Mouse (Mus musculus): ENCODE data around the gene AC124502.3.
"Not testable (repeated sequence)": the region's sequence is repeated elsewhere in the genome, so short reads cannot be mapped to it uniquely, and the experiment has no call there.

The AC124502.3 gene

GRCm38 (mm10) chr19:5038709-5039156, at the start of gene AC124502.3, which contains the start of gene B4gat1:
TSS of gene AC124502.3 (plus strand) at chr19:5038891.
TSS of gene B4gat1 (plus strand) at chr19:5038826.
- in situ Hi-C loops (cut with MboI; ENCODE audit: low pct_unique_long_range_greater_than_20kb in 1 of 2, low sequenced_read_pairs in 2 of 2, unreplicated experiment in 1 of 2), result no loop called here

GRCm38 (mm10) chr19:4989013-4989412, 49.7 kb upstream of the AC124502.3 start:
- in situ Hi-C loops (cut with MboI; ENCODE audit: low pct_unique_long_range_greater_than_20kb in 1 of 2, low sequenced_read_pairs in 2 of 2, unreplicated experiment in 1 of 2), result loop anchor here in 1 of 2 experiments (25.0 kb wide), 2 partner anchors 352 to 502 kb away; partner anchors contain the start of genes 2010003K11Rik, Rce1 and Syt12

- in situ Hi-C loops (cut with MboI; ENCODE audit: low pct_unique_long_range_greater_than_20kb in 1 of 2, low sequenced_read_pairs in 2 of 2, unreplicated experiment in 1 of 2), result loop anchor here in 1 of 2 experiments (25.0 kb wide), 2 partner anchors 352 to 502 kb away; partner anchors contain the start of genes 2010003K11Rik, Rce1 and Syt12
Observed at GRCm38 (mm10) chr19:4989434-4990255, 49.0 kb upstream of the AC124502.3 start.

- in situ Hi-C loops (cut with MboI; ENCODE audit: low pct_unique_long_range_greater_than_20kb in 1 of 2, low sequenced_read_pairs in 2 of 2, unreplicated experiment in 1 of 2), result loop anchor here in 1 of 2 experiments (25.0 kb wide), 2 partner anchors 353 to 503 kb away; partner anchors contain the start of genes 2010003K11Rik, Rce1 and Syt12
Observed at GRCm38 (mm10) chr19:4990256-4990625, 48.5 kb upstream of the AC124502.3 start, which contains the start of gene Npas4. TSS of gene Npas4 (minus strand) at chr19:4990316.

GRCm38 (mm10) chr19:4990716-4991115, 48.0 kb upstream of the AC124502.3 start:
- in situ Hi-C loops (cut with MboI; ENCODE audit: low pct_unique_long_range_greater_than_20kb in 1 of 2, low sequenced_read_pairs in 2 of 2, unreplicated experiment in 1 of 2), result loop anchor here in 1 of 2 experiments (25.0 kb wide), 2 partner anchors 353 to 503 kb away; partner anchors contain the start of genes 2010003K11Rik, Rce1 and Syt12

- in situ Hi-C loops (cut with MboI; ENCODE audit: low pct_unique_long_range_greater_than_20kb in 1 of 2, low sequenced_read_pairs in 2 of 2, unreplicated experiment in 1 of 2), result loop anchor here in 1 of 2 experiments (25.0 kb wide), 2 partner anchors 355 to 505 kb away; partner anchors contain the start of genes 2010003K11Rik, Rce1 and Syt12
Observed at GRCm38 (mm10) chr19:4992371-4992770, 46.3 kb upstream of the AC124502.3 start.

- in situ Hi-C loops (cut with MboI; ENCODE audit: low pct_unique_long_range_greater_than_20kb in 1 of 2, low sequenced_read_pairs in 2 of 2, unreplicated experiment in 1 of 2), result loop anchor here in 1 of 2 experiments (25.0 kb wide), 2 partner anchors 356 to 506 kb away; partner anchors contain the start of genes 2010003K11Rik, Rce1 and Syt12
Observed at GRCm38 (mm10) chr19:4992904-4993303, 45.8 kb upstream of the AC124502.3 start.

GRCm38 (mm10) chr19:4994043-4994442, 44.6 kb upstream of the AC124502.3 start:
- in situ Hi-C loops (cut with MboI; ENCODE audit: low pct_unique_long_range_greater_than_20kb in 1 of 2, low sequenced_read_pairs in 2 of 2, unreplicated experiment in 1 of 2), result loop anchor here in 1 of 2 experiments (25.0 kb wide), 2 partner anchors 357 to 507 kb away; partner anchors contain the start of genes 2010003K11Rik, Rce1 and Syt12

- in situ Hi-C loops (cut with MboI; ENCODE audit: low pct_unique_long_range_greater_than_20kb in 1 of 2, low sequenced_read_pairs in 2 of 2, unreplicated experiment in 1 of 2), result loop anchor here in 1 of 2 experiments (25.0 kb wide), 2 partner anchors 362 to 512 kb away; partner anchors contain the start of genes 2010003K11Rik, Rce1 and Syt12
Observed at GRCm38 (mm10) chr19:4999445-5000140, 39.1 kb upstream of the AC124502.3 start.

GRCm38 (mm10) chr19:5001666-5002406, 36.9 kb upstream of the AC124502.3 start:
- in situ Hi-C loops (cut with MboI; ENCODE audit: low pct_unique_long_range_greater_than_20kb in 1 of 2, low sequenced_read_pairs in 2 of 2, unreplicated experiment in 1 of 2), result no loop called here

GRCm38 (mm10) chr19:5003644-5004043, 35.0 kb upstream of the AC124502.3 start:
- in situ Hi-C loops (cut with MboI; ENCODE audit: low pct_unique_long_range_greater_than_20kb in 1 of 2, low sequenced_read_pairs in 2 of 2, unreplicated experiment in 1 of 2), result not testable (repeated sequence)

- in situ Hi-C loops (cut with MboI; ENCODE audit: low pct_unique_long_range_greater_than_20kb in 1 of 2, low sequenced_read_pairs in 2 of 2, unreplicated experiment in 1 of 2), result no loop called here
Observed at GRCm38 (mm10) chr19:5004925-5005324, 33.8 kb upstream of the AC124502.3 start.

GRCm38 (mm10) chr19:5013138-5013537, 25.6 kb upstream of the AC124502.3 start:
- in situ Hi-C loops (cut with MboI; ENCODE audit: low pct_unique_long_range_greater_than_20kb in 1 of 2, low sequenced_read_pairs in 2 of 2, unreplicated experiment in 1 of 2), result no loop called here

- in situ Hi-C loops (cut with MboI; ENCODE audit: low pct_unique_long_range_greater_than_20kb in 1 of 2, low sequenced_read_pairs in 2 of 2, unreplicated experiment in 1 of 2), result no loop called here
Observed at GRCm38 (mm10) chr19:5014961-5015398, 23.7 kb upstream of the AC124502.3 start.

GRCm38 (mm10) chr19:5016221-5016742, 22.4 kb upstream of the AC124502.3 start:
- in situ Hi-C loops (cut with MboI; ENCODE audit: low pct_unique_long_range_greater_than_20kb in 1 of 2, low sequenced_read_pairs in 2 of 2, unreplicated experiment in 1 of 2), result no loop called here

- in situ Hi-C loops (cut with MboI; ENCODE audit: low pct_unique_long_range_greater_than_20kb in 1 of 2, low sequenced_read_pairs in 2 of 2, unreplicated experiment in 1 of 2), result no loop called here
Observed at GRCm38 (mm10) chr19:5016782-5017181, 21.9 kb upstream of the AC124502.3 start.

GRCm38 (mm10) chr19:5017611-5018010, 21.1 kb upstream of the AC124502.3 start:
- in situ Hi-C loops (cut with MboI; ENCODE audit: low pct_unique_long_range_greater_than_20kb in 1 of 2, low sequenced_read_pairs in 2 of 2, unreplicated experiment in 1 of 2), result no loop called here

Data from mouse embryonic stem cell (cell line).